Mouse (Mus musculus) CH12.LX (cell line): ENCODE results near the gene Gm8369. TPM values are rescaled to one million over a fixed set of nuclear protein-coding genes. Genes with fewer than 3 reads are reported as not detected.
"Not testable (repeated sequence)": the region's sequence is repeated elsewhere in the genome, so short reads cannot be mapped to it uniquely, and the experiment has no call there.

Source experiments
- DNase-seq: peaks from one replicate; pipeline ENCODE4 v3.0.0-alpha.2; 2013; ENCODE audit errors: extremely low read depth
- H3K27ac ChIP-seq: 2 replicates; pipeline ENCODE4 v1.5.1; 2012; ENCODE audit warnings: low read depth, mild to moderate bottlenecking, control low read depth, moderate library complexity; ENCODE audit not compliant: insufficient read depth
- H3K27me3 ChIP-seq: replicated peaks from 2 replicates; pipeline ENCODE3; 2012; ENCODE audit warnings: inconsistent platforms
- H3K36me3 ChIP-seq, 2 experiments: replicated peaks in 1 of 2; 2 replicates each; pipeline versions ENCODE3 to v1.6.1; 2012; ENCODE audit warnings: inconsistent platforms in 1 of 2, low read length in 1 of 2, mild to moderate bottlenecking in 1 of 2, mixed read lengths in 1 of 2, moderate library complexity in 1 of 2; ENCODE audit not compliant: control insufficient read depth in 1 of 2, insufficient read depth in 1 of 2
- H3K4me1 ChIP-seq, 2 experiments: 2 replicates each; pipeline ENCODE4 v1.6.1; 2012; ENCODE audit warnings: inconsistent platforms in 1 of 2, moderate library complexity in 1 of 2; ENCODE audit not compliant: insufficient read depth in 2 of 2, control insufficient read depth in 1 of 2
- H3K4me2 ChIP-seq: 2 replicates; pipeline ENCODE4 v1.6.1; 2012; ENCODE audit warnings: low read depth, mild to moderate bottlenecking, control low read depth; ENCODE audit not compliant: poor library complexity, insufficient read depth, severe bottlenecking
- H3K4me3 ChIP-seq, 3 experiments: fragments of 150-350 bp in 1 of 3; sonication (generic) in 1 of 3; replicated peaks in 1 of 3; 2 replicates each; pipeline versions ENCODE3 to v1.5.1; 2011 to 2012; ENCODE audit warnings: low read depth in 2 of 3, low read length in 2 of 3, mild to moderate bottlenecking in 2 of 3, moderate library complexity in 2 of 3, control low read depth in 1 of 3, improper control_type of control experiment in 1 of 3, inconsistent platforms in 1 of 3, mixed read lengths in 1 of 3; ENCODE audit not compliant: poor library complexity in 1 of 3
- H3K79me2 ChIP-seq: replicated peaks from 2 replicates; pipeline ENCODE4 v1.6.1; 2012; ENCODE audit warnings: mild to moderate bottlenecking, moderate library complexity; ENCODE audit not compliant: control insufficient read depth, poor library complexity, insufficient read depth, severe bottlenecking; ENCODE audit errors: extremely low read depth
- H3K9ac ChIP-seq: 2 replicates; pipeline ENCODE4 v1.6.1; 2012; ENCODE audit warnings: low read depth, mild to moderate bottlenecking, control low read depth, moderate library complexity; ENCODE audit not compliant: insufficient read depth
- H3K9me3 ChIP-seq: replicated peaks from 2 replicates; pipeline ENCODE3; 2012; ENCODE audit warnings: low read length, inconsistent platforms, mixed read lengths
- CHD1 ChIP-seq: IDR thresholded peaks from 2 replicates; pipeline ENCODE4 v1.6.1; 2012; ENCODE audit warnings: low read depth, low read length, improper control_type of control experiment, inconsistent platforms
- CHD2 ChIP-seq: IDR thresholded peaks from 2 replicates; pipeline ENCODE4 v1.6.1; 2011; ENCODE audit warnings: low read length, improper control_type of control experiment
- EP300 ChIP-seq: IDR thresholded peaks from 2 replicates; pipeline ENCODE4 v1.6.1; 2011; ENCODE audit warnings: low read length, improper control_type of control experiment
- ETS1 ChIP-seq: conservative IDR thresholded peaks from 2 replicates; pipeline ENCODE4 v1.6.1; 2012; ENCODE audit warnings: low read depth, mild to moderate bottlenecking, inconsistent platforms, low read length, improper control_type of control experiment, moderate library complexity
- IRF4 ChIP-seq: IDR thresholded peaks from 2 replicates; pipeline ENCODE4 v1.6.1; 2014; ENCODE audit warnings: low read depth, mild to moderate bottlenecking, inconsistent platforms, low read length, improper control_type of control experiment
- NELFE ChIP-seq: IDR thresholded peaks from 2 replicates; pipeline ENCODE4 v1.6.1; 2011; ENCODE audit warnings: low read depth, low read length, improper control_type of control experiment
- POLR2AphosphoS2 ChIP-seq: IDR thresholded peaks from 2 replicates; pipeline ENCODE4 v1.6.1; 2011; ENCODE audit warnings: low read depth, low read length, improper control_type of control experiment
- dilution Hi-C: fragments of 300-500 bp; cut with MboI; formaldehyde crosslinking; loops from 2 replicates; pipeline ENCODE4 v1.14.3; 2020; ENCODE audit warnings: low sequenced_read_pairs; ENCODE audit not compliant: extremely low pct_unique_long_range_greater_than_20kb, extremely low pct_ligation_motif_present
- in situ Hi-C: fragments of 300-500 bp; cut with MboI; formaldehyde crosslinking; loops from 3 replicates; pipeline ENCODE4 v1.14.3; 2019; ENCODE audit warnings: low sequenced_read_pairs, low pct_ligation_motif_present, low pct_unique_long_range_greater_than_20kb, mixed read lengths
- polyA plus RNA-seq: library from polyadenylated mRNA; unstranded; fragments of >175 nt; gene quantifications from 2 replicates; pipeline ENCODE4 v1.2.1, GENCODE M21; 2012; ENCODE audit warnings: low read depth; ENCODE audit not compliant: insufficient read length
- total RNA-seq, 2 experiments: library from RNA; depleted of rRNA; stranded (reverse); fragments of 300-350 nt in 1 of 2; fragments of >200 nt in 1 of 2; gene quantifications; 2 replicates each; pipeline ENCODE4 v1.2.3; 2012 to 2014

Gene Gm8369
- total and polyA plus RNA-seq, 3 experiments = 1.2 to 4.3 (median 1.7) TPM

- Histone ChIP-seq H3K36me3 (no peaks in the 10 kb centered on the region), H3K27ac (no peak overlapping the region), H3K9me3 (no peaks in the 10 kb centered on the region), H3K4me3 (no peak overlapping the region), H3K4me1 (peaks cover 3 to 20% of the 10 kb centered on the region in 2 experiments)
- in situ Hi-C loops = no loop called here
- no peak for TF ChIP-seq NELFE
- no peak for TF ChIP-seq CHD1
- no peak for TF ChIP-seq POLR2AphosphoS2
- peak; percentile 58; the same call in 1 of the 2 replicates for TF ChIP-seq CHD2
- TF ChIP-seq, all 38 proteins: peak for 1
- DNase-seq = no peak
- H3K27me3 ChIP-seq = no peaks in the 10 kb centered on the region
- H3K4me2 ChIP-seq = no peak overlapping the region
- no peaks in the 10 kb centered on the region for H3K79me2 ChIP-seq
- dilution Hi-C loops = no loop called here
- no peak overlapping the region for H3K9ac ChIP-seq
Measured at GRCm38 (mm10) chr19:11537336-11537735, 51.6 kb downstream of the Gm8369 start.

DNA sequence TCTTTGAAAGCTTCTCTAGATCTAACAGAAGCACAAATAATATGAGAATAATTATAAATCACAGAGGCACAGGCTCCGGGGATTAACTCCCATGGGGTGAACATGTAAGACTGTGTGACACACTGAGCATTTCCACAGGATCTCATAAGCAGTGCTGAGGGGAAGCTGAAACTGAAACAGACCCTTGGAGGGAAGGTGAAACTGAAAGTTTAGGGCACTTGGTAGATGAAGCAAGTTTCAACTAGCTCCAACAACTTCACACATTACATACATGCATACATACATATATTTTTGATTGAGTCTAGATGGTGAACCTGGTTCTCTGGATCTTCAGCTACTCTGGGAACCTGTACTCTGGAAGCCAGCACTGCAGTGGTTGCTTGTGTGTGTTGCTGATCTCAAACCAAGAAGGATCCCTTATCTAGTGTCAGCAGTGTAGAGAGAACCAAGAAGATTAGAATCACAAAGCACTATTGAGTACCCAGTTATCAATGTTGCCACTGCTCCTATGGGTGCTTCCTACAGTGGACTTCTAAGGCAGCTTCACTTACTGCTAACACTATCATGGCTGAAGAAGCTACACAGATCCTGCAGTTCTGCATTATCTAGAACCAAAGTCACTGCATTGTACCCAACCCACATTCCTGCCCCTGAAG is 54.6 kb downstream of the Gm8369 start:
- H3K36me3 ChIP-seq, dilution Hi-C loops, H3K4me3 ChIP-seq, in situ Hi-C loops, H3K9me3 ChIP-seq, H3K27me3 ChIP-seq, H3K27ac ChIP-seq, H3K79me2 ChIP-seq: not testable (repeated sequence)
- peak; percentile 73 for TF ChIP-seq ETS1
- peak; percentile 89 for TF ChIP-seq IRF4
- TF ChIP-seq EP300 = peak; percentile 73
- Histone ChIP-seq H3K4me1 (peaks cover 3 to 16% of the 10 kb centered on the region in 2 experiments), H3K9ac (peak overlapping the region; percentile 44; the same call in 1 of the 2 replicates), H3K4me2 (peak overlapping the region; percentile 34; the same call in 1 of the 2 replicates)
- DNase-seq = peak; percentile 50

- H3K4me2 ChIP-seq, H3K27ac ChIP-seq, DNase-seq, dilution Hi-C loops, in situ Hi-C loops, H3K9me3 ChIP-seq, H3K27me3 ChIP-seq, H3K36me3 ChIP-seq, H3K79me2 ChIP-seq, H3K9ac ChIP-seq, H3K4me3 ChIP-seq: not testable (repeated sequence)
- peaks cover 0 to 12% of the 10 kb centered on the region in 2 experiments; a peak in 2 of 4 replicates for H3K4me1 ChIP-seq
Measured at GRCm38 (mm10) chr19:11544383-11544782, 58.6 kb downstream of the Gm8369 start.
